Mouse (Mus musculus): Measurements from ENCODE around the gene Emx1. TPM values are rescaled to one million over a fixed set of nuclear protein-coding genes. Genes with fewer than 3 reads are reported as not detected.

Gene Emx1
- polyA plus RNA-seq, 1 experiment = not detected

GRCm38 (mm10) chr6:85253275-85253674 lies 66.0 kb downstream of the Emx1 start:
- WGBS = 38% methylated on average over 3 of the region's 3 CpGs

More at GRCm38 (mm10) chr6:85253275-85253674, 66.0 kb downstream of the Emx1 start:
- TF ChIP-seq CTCF (IDR thresholded peaks at IDR 0.05; ENCODE audit: control insufficient read depth, insufficient read depth, low read length) = no peak
- no peak for TF ChIP-seq POLR2A (IDR thresholded peaks at IDR 0.05; ENCODE audit: borderline replicate concordance, control insufficient read depth, low read depth, low read length)
- H3K4me1 ChIP-seq (ENCODE audit: control insufficient read depth, insufficient read depth, low read length) = no peaks in the 10 kb centered on the region
- no peak overlapping the region for H3K4me3 ChIP-seq (replicated peaks; ENCODE audit: control insufficient read depth, low read depth, low read length)
- H3K27ac ChIP-seq (ENCODE audit: control insufficient read depth, insufficient read depth, low read depth, low read length, poor library complexity) = no peak overlapping the region

Other genes starting within 250 kb of the Emx1 start
- 4.0 and 5.8 TPM in 2 replicates for gene Exoc6b, start 117.9 kb upstream of the Emx1 start, polyA plus RNA-seq (2011; ENCODE audit: insufficient read depth, insufficient read length, low replicate concordance, missing spikeins)
- gene Spr, start 49.7 kb upstream of the Emx1 start, polyA plus RNA-seq (2011; ENCODE audit: insufficient read depth, insufficient read length, low replicate concordance, missing spikeins) = 13.5 and 18.0 TPM in 2 replicates
- gene Sfxn5, start 146.0 kb downstream of the Emx1 start, polyA plus RNA-seq (2011; ENCODE audit: insufficient read depth, insufficient read length, low replicate concordance, missing spikeins) = 14.5 and 27.9 TPM in 2 replicates
- 1.7 and 3.8 TPM in 2 replicates for gene Rab11fip5, start 187.2 kb downstream of the Emx1 start, polyA plus RNA-seq (2011; ENCODE audit: insufficient read depth, insufficient read length, low replicate concordance, missing spikeins)
- 2.0 TPM in 1 of 2 replicates, not detected in the other for gene Noto, start 236.4 kb downstream of the Emx1 start, polyA plus RNA-seq (2011; ENCODE audit: insufficient read depth, insufficient read length, low replicate concordance, missing spikeins)
- 7.3 and 8.1 TPM in 2 replicates for gene Smyd5, start 244.6 kb downstream of the Emx1 start, polyA plus RNA-seq (2011; ENCODE audit: insufficient read depth, insufficient read length, low replicate concordance, missing spikeins)